ENCODE assay signal across 25 mouse cellular contexts in genomic region chr11:87602234-87602633, GRCm38 (mm10). TPM values are rescaled to one million over a fixed set of nuclear protein-coding genes. Genes with fewer than 3 reads are reported as not detected.
DNase-seq lines count a peak whose midpoint lies in the region; ATAC-seq lines count a peak whose summit lies in the region.
"Had no signal": no experiment of that assay in that cellular context is flagged by ENCODE, and none has a peak within 500 bp of the region (broad histone marks: within the 10 kb centered on the region; RNA-seq: fewer than 3 reads in every experiment).

No protein-coding gene starts in this region.

- no peaks in the 10 kb centered on the region for H3K27me3 ChIP-seq in hindbrain, embryonic 12.5 days
- H3K27me3 ChIP-seq in hindbrain, embryonic 10.5 days (ENCODE audit: insufficient read depth, poor library complexity, severe bottlenecking): no peaks in the 10 kb centered on the region
- no peaks in the 10 kb centered on the region for H3K27me3 ChIP-seq in midbrain, embryonic 11.5 days (ENCODE audit: control insufficient read depth, insufficient read depth, low read length)
- no peaks in the 10 kb centered on the region for H3K27me3 ChIP-seq in midbrain, embryonic 15.5 days (replicated peaks)
- H3K27me3 ChIP-seq: embryonic facial prominence, embryonic 13.5 days; embryonic facial prominence, embryonic 15.5 days; forebrain, embryonic 12.5 days had no signal

- no peaks in the 10 kb centered on the region for H3K9me3 ChIP-seq in hindbrain, embryonic 12.5 days (replicated peaks)
- H3K9me3 ChIP-seq in hindbrain, embryonic 10.5 days: no peaks in the 10 kb centered on the region
- H3K9me3 ChIP-seq in midbrain, embryonic 11.5 days (ENCODE audit: control insufficient read depth, low read length): no peaks in the 10 kb centered on the region
- H3K9me3 ChIP-seq in midbrain, embryonic 15.5 days: no peaks in the 10 kb centered on the region
- H3K9me3 ChIP-seq: embryonic facial prominence, embryonic 13.5 days; embryonic facial prominence, embryonic 15.5 days; forebrain, embryonic 10.5 days; forebrain, embryonic 12.5 days had no signal

- H3K4me2 ChIP-seq in hindbrain, embryonic 12.5 days (replicated peaks): no peak overlapping the region
- no peak overlapping the region for H3K4me2 ChIP-seq in midbrain, embryonic 11.5 days
- no peak overlapping the region for H3K4me2 ChIP-seq in midbrain, embryonic 15.5 days
- H3K4me2 ChIP-seq: embryonic facial prominence, embryonic 13.5 days; embryonic facial prominence, embryonic 15.5 days; forebrain, embryonic 12.5 days had no signal

- H3K27ac ChIP-seq in hindbrain, embryonic 12.5 days: no peak overlapping the region
- no peak overlapping the region for H3K27ac ChIP-seq in hindbrain, embryonic 10.5 days
- H3K27ac ChIP-seq in midbrain, embryonic 11.5 days (ENCODE audit: low read depth, low read length): no peak overlapping the region
- H3K27ac ChIP-seq in midbrain, embryonic 15.5 days: no peak overlapping the region
- H3K27ac ChIP-seq: embryonic facial prominence, embryonic 13.5 days; embryonic facial prominence, embryonic 15.5 days; forebrain, embryonic 10.5 days; forebrain, embryonic 12.5 days had no signal

- no peak for DNase-seq in hindbrain, embryonic 10.5 days (ENCODE audit: low spot score)
- peak; percentile 61 for DNase-seq in midbrain, embryonic 11.5 days (ENCODE audit: low spot score, missing footprints)
- DNase-seq in thymus, postnatal 4 days: peak; percentile 3
- DNase-seq in thymus, postnatal 10 days (ENCODE audit: low spot score in 2 of 2): no peak
- DNase-seq: adrenal gland, adult 2 months; adrenal gland, postnatal 10 days; adrenal gland, postnatal 25 days; cerebellum, adult 11 months; cerebellum, adult 18-20 months; cerebellum, adult 8-10 months; cerebellum, adult 9-11 months; cerebellum, postnatal 14 days; cerebellum, postnatal 36 days; embryo, embryonic 11 days had no signal

- no peak overlapping the region for H3K4me3 ChIP-seq in hindbrain, embryonic 12.5 days
- no peak overlapping the region for H3K4me3 ChIP-seq in hindbrain, embryonic 10.5 days
- no peak overlapping the region for H3K4me3 ChIP-seq in midbrain, embryonic 11.5 days (ENCODE audit: low read depth, low read length)
- H3K4me3 ChIP-seq in midbrain, embryonic 15.5 days: no peak overlapping the region
- H3K4me3 ChIP-seq: embryonic facial prominence, embryonic 13.5 days; embryonic facial prominence, embryonic 15.5 days; erythroblast, embryonic 14.5 days; forebrain, embryonic 10.5 days; forebrain, embryonic 12.5 days had no signal

- H3K4me1 ChIP-seq in hindbrain, embryonic 12.5 days: peaks cover 2% of the 10 kb centered on the region
- peaks cover 2% of the 10 kb centered on the region; the same call in 1 of the 2 replicates for H3K4me1 ChIP-seq in hindbrain, embryonic 10.5 days (replicated peaks)
- H3K4me1 ChIP-seq in midbrain, embryonic 11.5 days (ENCODE audit: control insufficient read depth, insufficient read depth, low read length): no peaks in the 10 kb centered on the region
- H3K4me1 ChIP-seq in midbrain, embryonic 15.5 days: peaks cover 6% of the 10 kb centered on the region
- H3K4me1 ChIP-seq: embryonic facial prominence, embryonic 15.5 days had no signal

- WGBS in hindbrain, embryonic 12.5 days: 95% methylated on average over 9 of the region's 9 CpGs
- WGBS in hindbrain, embryonic 10.5 days: 95% methylated on average over 9 of the region's 9 CpGs
- 94% methylated on average over 9 of the region's 9 CpGs for WGBS in midbrain, embryonic 11.5 days
- WGBS in midbrain, embryonic 15.5 days: 95% methylated on average over 9 of the region's 9 CpGs

- H3K9ac ChIP-seq in hindbrain, embryonic 12.5 days: 0 out of 2 replicates have a peak overlapping the region, but pooled peaks have one; percentile 25
- no peak overlapping the region for H3K9ac ChIP-seq in midbrain, embryonic 11.5 days (ENCODE audit: low read length)
- no peak overlapping the region for H3K9ac ChIP-seq in midbrain, embryonic 15.5 days
- H3K9ac ChIP-seq: embryonic facial prominence, embryonic 13.5 days; embryonic facial prominence, embryonic 15.5 days; forebrain, embryonic 12.5 days had no signal

- no peak for ATAC-seq in hindbrain, embryonic 12.5 days (ENCODE audit: low FRiP score)
- no peak for ATAC-seq in midbrain, embryonic 11.5 days (ENCODE audit: low FRiP score)
- no peak for ATAC-seq in midbrain, embryonic 15.5 days (replicated peaks)
- ATAC-seq: forebrain, embryonic 14.5 days had no signal

- H3K36me3 ChIP-seq in hindbrain, embryonic 12.5 days: peaks cover 99% of the 10 kb centered on the region
- peaks cover 100% of the 10 kb centered on the region for H3K36me3 ChIP-seq in hindbrain, embryonic 10.5 days
- peaks cover 63% of the 10 kb centered on the region for H3K36me3 ChIP-seq in midbrain, embryonic 11.5 days (ENCODE audit: control insufficient read depth, insufficient read depth, low read length)
- H3K36me3 ChIP-seq in midbrain, embryonic 15.5 days (replicated peaks): peaks cover 93% of the 10 kb centered on the region

RNA-seq across cellular contexts. Expression of gene Mtmr4, which starts 10.3 kb away (rescaled TPM):
- 81.2 and 86.8 TPM in 2 replicates for polyA plus RNA-seq in hindbrain, embryonic 12.5 days (2016; fragmentation: Nextera tagmentation; extraction: Ambion mirVana)
- 68.8 and 70.5 TPM in 2 replicates for polyA plus RNA-seq in hindbrain, embryonic 10.5 days (2016; fragmentation: Nextera tagmentation; extraction: Ambion mirVana)
- polyA plus RNA-seq in midbrain, embryonic 11.5 days (2014; fragmentation: Nextera tagmentation; extraction: Ambion mirVana): 68.3 and 72.9 TPM in 2 replicates
- polyA plus RNA-seq in midbrain, embryonic 15.5 days (2015; fragmentation: Nextera tagmentation; extraction: Ambion mirVana): 57.2 and 59.8 TPM in 2 replicates

RNA-seq across cellular contexts. Expression of gene Hsf5, which starts 14.7 kb away (rescaled TPM):
- 0.43 and 0.45 TPM in 2 replicates for polyA plus RNA-seq in hindbrain, embryonic 12.5 days (2016; fragmentation: Nextera tagmentation; extraction: Ambion mirVana)
- polyA plus RNA-seq in hindbrain, embryonic 10.5 days (2016; fragmentation: Nextera tagmentation; extraction: Ambion mirVana): 0.39 and 0.46 TPM in 2 replicates
- polyA plus RNA-seq in midbrain, embryonic 11.5 days (2014; fragmentation: Nextera tagmentation; extraction: Ambion mirVana): 0.15 and 0.31 TPM in 2 replicates
- polyA plus RNA-seq in midbrain, embryonic 15.5 days (2015; fragmentation: Nextera tagmentation; extraction: Ambion mirVana): 0.37 and 0.61 TPM in 2 replicates
- polyA plus RNA-seq: erythroblast, embryonic 14.5 days had no signal

RNA-seq across cellular contexts. Expression of gene Sept4, which starts 33.5 kb away (rescaled TPM):
- 13.1 and 14.1 TPM in 2 replicates for polyA plus RNA-seq in hindbrain, embryonic 12.5 days (2016; fragmentation: Nextera tagmentation; extraction: Ambion mirVana)
- polyA plus RNA-seq in hindbrain, embryonic 10.5 days (2016; fragmentation: Nextera tagmentation; extraction: Ambion mirVana): 7.4 and 11.2 TPM in 2 replicates
- polyA plus RNA-seq in midbrain, embryonic 11.5 days (2014; fragmentation: Nextera tagmentation; extraction: Ambion mirVana): 9.0 and 11.4 TPM in 2 replicates
- polyA plus RNA-seq in midbrain, embryonic 15.5 days (2015; fragmentation: Nextera tagmentation; extraction: Ambion mirVana): 28.2 and 28.4 TPM in 2 replicates

RNA-seq across cellular contexts. Expression of gene Gm11492, which starts 35.8 kb away (rescaled TPM):
- polyA plus RNA-seq in hindbrain, embryonic 12.5 days (2016; fragmentation: Nextera tagmentation; extraction: Ambion mirVana): not detected in 2 replicates
- polyA plus RNA-seq in hindbrain, embryonic 10.5 days (2016; fragmentation: Nextera tagmentation; extraction: Ambion mirVana): not detected in 2 replicates
- polyA plus RNA-seq in midbrain, embryonic 11.5 days (2014; fragmentation: Nextera tagmentation; extraction: Ambion mirVana): not detected in 2 replicates
- not detected in 2 replicates for polyA plus RNA-seq in midbrain, embryonic 15.5 days (2015; fragmentation: Nextera tagmentation; extraction: Ambion mirVana)
- polyA plus RNA-seq: adrenal gland, adult 2 months; brain, embryonic 14.5 days; C2C12; embryonic facial prominence, embryonic 11.5 days; embryonic facial prominence, embryonic 13.5 days; embryonic facial prominence, embryonic 15.5 days; erythroblast, embryonic 14.5 days; forebrain, embryonic 10.5 days; forebrain, embryonic 12.5 days; forebrain, embryonic 14.5 days had no signal

Comparison
In these comparisons a context has a peak if more than half of its experiments do, and no peak if none do; other contexts are left out.
1. DNase-seq: peak in midbrain, embryonic 11.5 days (single experiment) and thymus, postnatal 4 days (single experiment); none in hindbrain, embryonic 10.5 days (single experiment) and thymus, postnatal 10 days (0 of 2).